Mouse (Mus musculus) thymus, postnatal 14 days (tissue): ENCODE results near the gene Olfr1131.
"Not testable (repeated sequence)": the region's sequence is repeated elsewhere in the genome, so short reads cannot be mapped to it uniquely, and the experiment has no call there.

ENCODE experiments used
- DNase-seq: peaks from one replicate; pipeline ENCODE4 v3.0.0; 2021

Olfr1131 gene

DNA sequence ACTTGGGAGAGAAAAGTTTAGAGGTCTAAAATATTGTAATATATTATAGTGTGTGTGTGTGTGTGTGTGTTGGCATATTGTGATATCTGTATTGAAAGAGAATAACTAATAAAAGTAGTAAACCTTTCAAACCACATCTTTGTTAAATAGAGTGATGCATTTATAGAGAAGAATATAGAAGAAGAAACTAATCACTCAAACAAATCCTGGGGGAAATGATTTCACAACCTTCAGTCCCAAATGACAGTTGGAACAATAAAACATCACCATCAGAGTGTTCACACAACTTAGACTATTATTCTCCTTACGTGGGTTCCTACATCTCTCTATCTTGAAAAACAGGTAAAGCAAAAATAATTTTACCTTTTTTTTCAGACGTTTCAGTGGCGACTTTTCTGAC, at the start of gene Olfr1131:
TSS of gene Olfr1131 (plus strand) at position 301 of the 400 bp plus-strand sequence.
- no peak for DNase-seq

DNA sequence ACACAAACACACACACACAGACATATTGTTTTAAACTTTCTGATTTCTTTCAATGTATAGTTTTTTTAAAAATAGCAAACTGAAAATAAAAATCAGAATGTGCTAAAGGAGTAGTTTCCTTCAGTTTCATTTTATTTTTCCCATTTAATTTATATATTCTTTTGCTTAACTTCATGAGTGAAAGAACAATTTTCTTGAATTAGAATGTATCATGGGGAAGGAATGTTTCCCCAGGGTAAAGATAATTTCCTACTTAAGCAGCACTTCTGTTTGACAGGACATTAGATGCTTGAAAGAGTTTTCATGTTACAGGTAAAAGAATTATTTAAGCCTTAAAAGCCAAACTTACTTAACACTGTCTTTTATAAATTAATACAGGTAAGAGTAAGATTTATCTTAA, 21.0 kb upstream of the Olfr1131 start, which contains the start of gene Olfr1130:
TSS of gene Olfr1130 (plus strand) at position 301 of the 400 bp plus-strand sequence.
- DNase-seq = not testable (repeated sequence)

DNA sequence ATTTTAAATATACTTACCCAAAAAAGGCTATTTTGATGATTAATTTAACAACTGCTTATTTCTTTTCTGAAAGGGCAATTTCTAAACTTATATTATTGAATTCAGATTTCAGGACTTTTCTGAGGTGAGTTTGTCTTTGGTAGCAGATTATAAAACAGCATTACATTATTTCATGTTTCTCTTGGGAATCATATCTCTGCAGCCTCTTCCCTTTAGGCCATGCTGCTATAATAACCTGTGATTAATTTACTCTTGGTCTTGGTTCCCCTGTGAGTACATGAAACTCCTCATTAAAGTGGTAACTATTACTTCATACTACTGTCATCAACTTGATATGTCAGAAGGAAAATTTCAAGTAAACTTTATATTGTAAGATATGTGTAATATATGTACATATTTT, 10.5 kb downstream of the Olfr1131 start, which contains the start of gene Olfr1132:
TSS of gene Olfr1132 (minus strand) at position 101 of the 400 bp plus-strand sequence.
- DNase-seq = no peak

DNA sequence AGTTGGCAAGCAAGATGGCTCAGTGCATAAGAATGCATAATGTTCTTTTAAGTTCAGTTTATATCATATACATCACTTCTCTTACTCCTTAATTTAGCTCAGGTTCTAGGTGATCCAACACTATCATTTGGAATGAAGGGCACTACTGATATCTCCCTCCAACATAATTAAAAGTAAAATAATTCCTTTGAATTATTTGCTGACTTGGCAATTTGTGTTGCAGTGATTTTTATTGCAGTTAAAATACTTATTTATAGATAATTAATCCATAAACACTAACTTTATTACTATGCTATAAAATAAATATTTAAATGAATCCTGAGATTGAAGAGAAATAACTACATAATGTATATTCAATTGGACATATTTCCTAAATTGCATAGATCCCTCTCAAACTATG, 15.5 kb downstream of the Olfr1131 start:
- no peak for DNase-seq

DNA sequence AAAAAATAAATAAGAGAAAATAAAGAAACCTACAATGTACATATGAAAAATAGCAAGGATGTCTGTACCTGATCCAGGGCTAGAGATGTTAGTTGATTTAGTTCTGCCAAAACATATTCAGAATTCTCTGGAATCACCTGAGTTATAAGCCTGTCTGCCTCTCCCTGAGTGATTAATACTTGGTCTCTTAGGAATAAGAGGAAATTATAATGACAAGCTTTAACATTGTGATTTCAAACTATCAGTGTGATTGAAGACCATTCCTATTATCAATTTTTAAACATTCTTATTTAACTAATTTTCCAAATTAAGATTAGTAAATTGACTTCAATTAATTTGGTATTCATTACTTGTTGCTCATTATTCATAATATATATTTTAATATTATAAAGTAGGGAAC, 20.4 kb downstream of the Olfr1131 start, which contains the start of gene Olfr1133:
TSS of gene Olfr1133 (minus strand) at position 101 of the 400 bp plus-strand sequence.
- DNase-seq = no peak

DNA sequence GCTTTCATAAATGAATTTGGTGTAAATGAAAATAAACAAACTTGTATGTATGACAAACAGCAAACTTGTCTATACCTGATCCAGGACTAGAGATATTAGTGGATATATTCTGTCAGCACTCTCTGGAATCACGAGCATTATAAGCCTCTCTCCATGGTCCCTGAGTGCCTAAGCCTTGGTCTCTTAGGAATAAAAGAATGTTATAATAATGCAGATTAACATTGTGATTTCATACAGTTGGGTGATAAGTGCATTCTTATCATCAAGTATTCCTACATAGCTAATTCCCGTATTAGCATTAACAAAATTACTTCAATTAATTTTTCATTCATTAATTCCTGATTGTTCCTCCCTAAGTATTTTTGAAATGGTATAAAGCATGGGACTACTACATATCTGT, 31.5 kb downstream of the Olfr1131 start, which contains the start of gene Olfr1134:
TSS of gene Olfr1134 (minus strand) at position 101 of the 400 bp plus-strand sequence.
- no peak for DNase-seq

DNA sequence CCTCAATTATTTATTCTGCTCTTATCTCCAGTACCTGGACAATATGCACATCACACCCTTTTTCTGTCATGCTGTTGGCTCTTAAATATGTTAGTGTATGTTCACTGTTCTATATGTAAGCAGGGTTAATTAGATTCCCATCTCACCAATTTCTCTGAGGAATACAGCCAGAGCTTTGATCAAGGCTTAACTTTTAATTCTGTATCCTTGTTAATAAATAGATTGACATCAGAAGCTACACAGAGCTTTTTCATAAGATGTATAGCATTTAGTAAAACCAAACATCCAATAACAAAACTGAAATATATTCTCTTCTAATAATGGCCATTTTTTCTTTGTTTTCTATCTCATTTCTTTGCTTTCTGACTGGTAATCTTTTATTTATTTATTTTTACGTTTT, 46.7 kb downstream of the Olfr1131 start, which contains the start of gene Olfr1135:
TSS of gene Olfr1135 (minus strand) at position 101 of the 400 bp plus-strand sequence.
- DNase-seq = no peak
